Mouse (Mus musculus) spleen, adult 2 months (tissue): Measurements from ENCODE around the gene Padi2. TPM values are rescaled to one million over a fixed set of nuclear protein-coding genes. Genes with fewer than 3 reads are reported as not detected.

Experiments used
- DNase-seq, 2 experiments: peaks; one replicate each; pipeline versions ENCODE4 v3.0.0 to v3.0.0-alpha.2; 2012 to 2021; ENCODE audit warnings: low spot score in 2 of 2, low read depth in 1 of 2
- H3K27ac ChIP-seq: fragments of 200-500 bp; 2 replicates; pipeline ENCODE4 v1.5.1; 2012; ENCODE audit warnings: low read length, inconsistent platforms; ENCODE audit not compliant: insufficient read depth
- H3K27me3 ChIP-seq: fragments of 200-500 bp; 2 replicates; pipeline ENCODE4 v1.6.1; 2012; ENCODE audit warnings: mild to moderate bottlenecking, moderate library complexity, low read length, inconsistent platforms; ENCODE audit not compliant: control insufficient read depth, insufficient read depth
- H3K36me3 ChIP-seq: fragments of 200-500 bp; 2 replicates; pipeline ENCODE4 v1.6.1; 2012; ENCODE audit warnings: mild to moderate bottlenecking, low read length, inconsistent platforms; ENCODE audit not compliant: control insufficient read depth, insufficient read depth
- H3K4me1 ChIP-seq: fragments of 200-500 bp; 2 replicates; pipeline ENCODE4 v1.6.1; 2011; ENCODE audit warnings: inconsistent platforms; ENCODE audit not compliant: control insufficient read depth, insufficient read depth, insufficient read length
- H3K4me3 ChIP-seq: fragments of 200-500 bp; 2 replicates; pipeline ENCODE4 v1.5.1; 2011; ENCODE audit warnings: mild to moderate bottlenecking, inconsistent platforms; ENCODE audit not compliant: insufficient read depth, insufficient read length; ENCODE audit errors: extremely low read depth
- CTCF ChIP-seq: fragments of 200-500 bp; IDR thresholded peaks from 2 replicates; pipeline ENCODE4 v1.5.1; 2011; ENCODE audit warnings: mild to moderate bottlenecking, inconsistent platforms; ENCODE audit not compliant: insufficient read depth, insufficient read length, insufficient replicate concordance; ENCODE audit errors: extremely low read depth
- POLR2A ChIP-seq: fragments of 200-500 bp; IDR thresholded peaks from 2 replicates; pipeline ENCODE4 v1.6.1; 2011; ENCODE audit warnings: low read depth, low read length, inconsistent platforms
- WGBS: fragments of 180-500 bp; shearing (Covaris S2); methylation state at CpG from one replicate; pipeline ENCODE4 v1.1.7; 2018; 5-methylcytosine and 5-hydroxymethylcytosine counted together
- polyA plus RNA-seq: library from polyadenylated mRNA; depleted of rRNA; stranded (reverse); fragments of >200 nt; gene quantifications from 2 replicates; pipeline ENCODE4 v1.2.3, GENCODE M21; 2012

Gene Padi2
- polyA plus RNA-seq, 1 experiment = 10.7 TPM

DNA sequence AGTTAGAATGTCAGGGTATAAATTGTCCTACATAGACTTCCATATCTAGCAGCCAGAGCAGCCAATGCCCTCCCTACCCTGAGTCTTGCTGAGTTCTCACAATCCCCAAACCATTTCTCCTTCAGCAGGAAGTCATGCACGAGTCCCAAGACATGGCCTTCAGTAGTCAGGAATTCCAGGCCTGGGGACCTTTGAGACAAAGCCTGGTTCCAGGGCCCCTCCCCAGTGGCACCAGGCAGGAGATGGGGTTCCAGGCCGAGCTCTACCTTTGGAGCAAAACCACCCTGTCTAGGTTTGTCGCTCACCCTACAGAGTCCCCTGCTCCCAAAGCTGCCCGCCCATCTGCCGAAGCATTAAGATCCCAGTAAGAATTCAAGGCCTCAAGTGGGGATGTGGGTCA is 10.2 kb downstream of the Padi2 start:
- Histone ChIP-seq H3K4me1 (peaks cover 8% of the 10 kb centered on the region; the same call in 1 of the 2 replicates), H3K4me3 (no peak overlapping the region), H3K27ac (no peak overlapping the region), H3K27me3 (no peaks in the 10 kb centered on the region), H3K36me3 (no peaks in the 10 kb centered on the region)
- DNase-seq = no peak
- TF ChIP-seq CTCF (no peak), POLR2A (no peak)
- 90% methylated on average over 5 of the region's 5 CpGs for WGBS

DNA sequence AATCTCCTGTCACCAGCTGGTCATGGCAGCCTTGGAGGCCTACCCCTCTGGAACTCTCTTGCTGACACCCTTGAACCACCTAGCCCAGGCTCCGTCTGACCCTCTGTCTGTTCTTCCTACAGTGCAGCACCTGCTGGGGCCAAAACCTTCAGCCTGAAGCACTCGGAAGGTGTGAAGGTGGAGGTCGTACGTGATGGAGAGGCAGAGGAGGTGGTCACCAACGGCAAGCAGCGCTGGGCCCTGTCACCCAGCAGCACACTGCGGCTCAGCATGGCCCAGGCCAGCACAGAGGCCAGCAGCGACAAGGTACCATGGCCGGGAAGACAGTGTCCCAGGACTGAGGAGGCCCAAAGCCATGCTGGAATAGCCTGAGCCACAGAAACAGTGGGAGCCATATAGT is 11.3 kb downstream of the Padi2 start:
- Histone ChIP-seq H3K36me3 (no peaks in the 10 kb centered on the region), H3K4me1 (peaks cover 8% of the 10 kb centered on the region; the same call in 1 of the 2 replicates), H3K4me3 (no peak overlapping the region), H3K27ac (no peak overlapping the region), H3K27me3 (no peaks in the 10 kb centered on the region)
- TF ChIP-seq CTCF = no peak
- no peak for TF ChIP-seq POLR2A
- DNase-seq = no peak
- WGBS = 88% methylated on average over 9 of the region's 9 CpGs

DNA sequence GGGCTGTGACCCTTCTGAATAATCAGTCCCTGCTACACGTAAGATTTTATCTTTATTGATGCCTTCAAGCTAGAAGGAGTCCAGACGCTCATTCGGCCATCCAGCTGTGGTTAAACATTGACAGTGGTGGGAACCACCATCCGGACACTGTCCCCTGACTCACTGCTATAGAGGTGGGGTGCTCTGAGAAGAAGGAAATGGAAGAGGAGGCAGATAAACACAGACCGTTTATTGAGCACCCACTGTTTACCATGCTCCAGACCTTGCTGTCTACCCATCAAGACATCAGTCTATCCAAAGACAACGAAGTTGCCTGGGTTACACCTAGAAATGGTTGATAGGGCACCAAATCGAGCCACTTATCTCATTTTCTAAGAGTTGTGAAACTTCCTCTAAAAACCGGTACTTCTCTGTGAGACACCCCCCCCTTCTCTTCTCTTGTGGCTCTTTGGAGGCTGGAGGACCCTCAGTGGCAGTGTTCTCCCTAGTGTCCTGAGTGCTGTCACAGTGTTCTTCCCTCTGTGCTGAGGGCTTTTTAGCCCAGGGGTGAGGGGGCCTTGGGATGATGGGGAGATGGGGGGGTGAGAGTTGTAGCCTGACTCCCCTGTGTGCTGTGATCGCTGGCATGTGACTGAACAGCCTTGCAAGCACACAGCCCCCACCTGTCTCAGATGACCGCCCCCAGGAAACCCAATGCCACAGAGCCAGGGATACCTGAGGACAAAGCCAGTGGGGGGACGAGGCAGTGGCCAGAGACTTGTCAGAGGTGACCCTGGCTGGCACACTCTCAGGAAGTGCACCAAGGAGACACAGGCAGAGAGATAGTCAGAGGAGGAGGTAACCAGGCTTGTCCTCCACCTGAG is 14.1 kb downstream of the Padi2 start:
- H3K27me3 ChIP-seq = no peaks in the 10 kb centered on the region
- 30% methylated on average over 11 of the region's 11 CpGs for WGBS
- no peaks in the 10 kb centered on the region for H3K36me3 ChIP-seq
- peaks cover 8% of the 10 kb centered on the region; the same call in 1 of the 2 replicates for H3K4me1 ChIP-seq
- no peak for TF ChIP-seq POLR2A
- TF ChIP-seq CTCF = no peak
- peak in 1 of 2 experiments; percentile 3 for DNase-seq
- H3K4me3 ChIP-seq = no peak overlapping the region
- no peak overlapping the region for H3K27ac ChIP-seq

DNA sequence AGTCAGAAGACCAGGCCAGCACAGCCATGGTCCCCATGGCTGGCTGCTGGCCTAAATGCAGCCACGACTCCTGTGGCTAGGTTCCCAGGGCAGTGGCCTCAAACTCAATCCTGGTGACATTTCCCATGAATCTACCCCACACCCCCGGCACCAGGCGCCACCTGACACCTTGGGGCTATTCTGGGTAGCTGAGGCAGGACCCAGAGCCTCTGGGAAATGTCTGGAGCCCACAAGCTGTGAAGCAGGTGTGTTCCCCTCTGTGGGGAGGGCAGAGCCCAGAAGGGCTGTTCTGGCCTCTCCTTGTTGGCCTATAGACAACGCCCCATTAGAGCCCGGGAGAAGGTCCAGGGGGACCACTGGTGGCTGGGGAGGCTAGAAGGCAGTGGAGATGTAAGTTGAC is 16.4 kb downstream of the Padi2 start:
- peaks cover 14% of the 10 kb centered on the region; the same call in 1 of the 2 replicates for H3K4me1 ChIP-seq
- no peaks in the 10 kb centered on the region for H3K36me3 ChIP-seq
- no peak for DNase-seq
- no peaks in the 10 kb centered on the region for H3K27me3 ChIP-seq
- H3K27ac ChIP-seq = no peak overlapping the region
- no peak for TF ChIP-seq CTCF
- no peak for TF ChIP-seq POLR2A
- 84% methylated on average over 5 of the region's 5 CpGs for WGBS
- H3K4me3 ChIP-seq = no peak overlapping the region

DNA sequence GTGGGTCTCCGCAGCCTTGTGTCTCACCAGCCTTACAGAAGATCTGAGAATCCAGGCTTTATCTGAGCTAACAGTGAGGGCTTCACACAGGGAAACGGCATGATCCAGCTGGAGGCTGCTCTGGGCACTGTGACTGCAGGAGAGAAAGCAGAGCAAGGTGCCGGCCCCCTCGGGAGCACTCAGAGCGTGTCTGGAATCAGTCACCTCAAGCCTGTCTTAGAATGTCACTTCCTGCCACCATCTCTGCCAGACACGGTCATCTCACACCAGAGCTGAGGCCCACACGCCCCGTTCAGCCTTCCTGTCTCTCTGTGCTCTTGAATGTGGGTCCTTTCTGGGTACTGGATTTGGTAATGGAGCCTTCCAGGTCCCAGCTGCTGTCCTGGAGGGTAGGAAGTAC is 19.5 kb downstream of the Padi2 start:
- no peak overlapping the region for H3K27ac ChIP-seq
- 30% methylated on average over 8 of the region's 8 CpGs for WGBS

DNA sequence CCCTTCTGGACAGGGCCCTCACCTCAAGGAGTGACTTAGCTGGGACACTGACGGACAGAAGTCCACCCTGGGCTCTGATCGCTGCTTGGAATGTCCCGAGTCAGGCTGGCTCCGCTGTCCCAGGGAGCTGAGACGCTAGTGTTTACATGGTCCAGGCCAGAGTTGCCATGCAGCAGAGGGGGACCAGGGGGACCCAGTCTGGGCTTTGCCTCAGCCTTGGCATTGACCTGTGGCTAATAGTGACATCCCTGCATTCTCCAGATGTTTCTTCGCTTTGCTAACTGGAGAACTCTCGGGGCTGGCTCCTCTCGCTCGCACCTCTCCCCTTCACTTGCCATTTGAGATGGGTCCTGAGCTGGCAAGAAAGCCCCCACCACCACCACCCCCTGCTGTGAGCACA is 22.2 kb downstream of the Padi2 start:
- no peak for DNase-seq
- Histone ChIP-seq H3K27me3 (no peaks in the 10 kb centered on the region), H3K4me1 (peaks cover 6% of the 10 kb centered on the region; the same call in 1 of the 2 replicates), H3K36me3 (no peaks in the 10 kb centered on the region), H3K27ac (no peak overlapping the region), H3K4me3 (no peak overlapping the region)
- no peak for TF ChIP-seq POLR2A
- TF ChIP-seq CTCF = no peak
- WGBS = 93% methylated on average over 9 of the region's 9 CpGs

More for the DNA sequence above, 19.5 kb downstream of the Padi2 start:
- Histone ChIP-seq H3K4me3 (no peak overlapping the region), H3K4me1 (peaks cover 7% of the 10 kb centered on the region; the same call in 1 of the 2 replicates), H3K27me3 (no peaks in the 10 kb centered on the region), H3K36me3 (no peaks in the 10 kb centered on the region)
- no peak for DNase-seq
- TF ChIP-seq CTCF (no peak), POLR2A (no peak)

DNA sequence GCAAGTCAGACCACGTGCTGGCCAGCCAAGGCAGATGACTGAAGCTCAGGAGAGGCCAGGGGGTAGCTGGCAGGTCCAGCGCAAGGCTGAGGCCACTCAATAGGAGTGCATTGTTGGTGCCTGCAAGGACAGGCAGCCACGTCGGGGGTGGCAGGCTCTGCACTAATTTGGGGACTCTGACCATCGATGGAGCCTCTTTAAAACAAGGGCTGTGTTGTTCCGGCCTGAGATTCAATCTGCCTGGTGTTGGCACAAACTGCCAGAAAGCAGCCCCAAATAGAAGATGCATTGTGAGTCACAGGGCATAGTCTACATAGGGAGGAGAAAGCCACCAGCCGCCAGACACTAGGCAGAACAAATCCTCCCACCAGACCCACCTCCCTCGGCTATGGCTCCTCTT is 23.6 kb downstream of the Padi2 start:
- WGBS = 87% methylated on average over 8 of the region's 8 CpGs
- no peaks in the 10 kb centered on the region for H3K27me3 ChIP-seq
- no peak overlapping the region for H3K4me3 ChIP-seq
- no peaks in the 10 kb centered on the region for H3K36me3 ChIP-seq
- no peak overlapping the region for H3K27ac ChIP-seq
- DNase-seq = no peak
- TF ChIP-seq CTCF = no peak
- no peak for TF ChIP-seq POLR2A
- H3K4me1 ChIP-seq = peaks cover 6% of the 10 kb centered on the region; the same call in 1 of the 2 replicates
